Mouse (Mus musculus) embryonic facial prominence, embryonic 14.5 days (tissue): ENCODE measurements around the gene BC005537. TPM values are rescaled to one million over a fixed set of nuclear protein-coding genes. Genes with fewer than 3 reads are reported as not detected.
A peak's percentile ranks its signal among the peaks of the same experiment; 100 is the strongest.
"Not testable (repeated sequence)": the region's sequence is repeated elsewhere in the genome, so short reads cannot be mapped to it uniquely, and the experiment has no call there.

Experiments used
- ATAC-seq: fragments of 200-750 bp; cut with Nextera tagmentation; 2 replicates; pipeline ENCODE4 v1.8.0; 2017; ENCODE audit warnings: low read depth, moderate number of reproducible peaks, moderate TSS enrichment
- DNase-seq: peaks from one replicate; pipeline ENCODE4 v3.0.0-alpha.2; 2015; ENCODE audit warnings: low spot score
- H3K27ac ChIP-seq: fragments of 300-500 bp; sonication (generic); replicated peaks from 2 replicates; pipeline ENCODE4 v1.5.1; 2014; ENCODE audit warnings: low read depth, mild to moderate bottlenecking, low read length, moderate library complexity
- H3K27me3 ChIP-seq: fragments of 300-500 bp; sonication (generic); replicated peaks from 2 replicates; pipeline ENCODE4 v1.6.1; 2014; ENCODE audit warnings: low read length; ENCODE audit not compliant: control insufficient read depth, insufficient read depth
- H3K36me3 ChIP-seq: fragments of 300-500 bp; sonication (generic); 2 replicates; pipeline ENCODE4 v1.6.1; 2014; ENCODE audit warnings: low read length, mixed read lengths; ENCODE audit not compliant: control insufficient read depth, insufficient read depth
- H3K4me1 ChIP-seq: fragments of 300-500 bp; sonication (generic); 2 replicates; pipeline ENCODE4 v1.6.1; 2014; ENCODE audit warnings: antibody characterized with exemption, low read length; ENCODE audit not compliant: control insufficient read depth, insufficient read depth
- H3K4me2 ChIP-seq: fragments of 300-500 bp; sonication (generic); 2 replicates; pipeline ENCODE4 v1.6.1; 2014; ENCODE audit warnings: low read depth, mild to moderate bottlenecking, low read length, moderate library complexity, mixed read lengths
- H3K4me3 ChIP-seq: fragments of 300-500 bp; sonication (generic); 2 replicates; pipeline ENCODE4 v1.5.1; 2014; ENCODE audit warnings: low read depth, mild to moderate bottlenecking, low read length
- H3K9ac ChIP-seq: fragments of 300-500 bp; sonication (generic); 2 replicates; pipeline ENCODE4 v1.6.1; 2014; ENCODE audit warnings: low read depth, mild to moderate bottlenecking, low read length, moderate library complexity, mixed read lengths
- H3K9me3 ChIP-seq: fragments of 300-500 bp; sonication (generic); 2 replicates; pipeline ENCODE4 v1.6.1; 2016; ENCODE audit warnings: low read length; ENCODE audit not compliant: control insufficient read depth
- WGBS: fragments of 180-500 bp; shearing (Covaris S2); extraction: QIAGEN DNeasy Blood & Tissue Kit; methylation state at CpG from one replicate; pipeline ENCODE4 v1.1.7; 2014; 5-methylcytosine and 5-hydroxymethylcytosine counted together
- polyA plus RNA-seq: library from polyadenylated mRNA; unstranded; fragments of >200 nt; fragmentation: Nextera tagmentation; extraction: Ambion mirVana; gene quantifications from 2 replicates; pipeline ENCODE4 v1.2.1, GENCODE M21; 2014

The BC005537 gene
- polyA plus RNA-seq, 1 experiment from 2014 or later: 33.9 TPM

DNA sequence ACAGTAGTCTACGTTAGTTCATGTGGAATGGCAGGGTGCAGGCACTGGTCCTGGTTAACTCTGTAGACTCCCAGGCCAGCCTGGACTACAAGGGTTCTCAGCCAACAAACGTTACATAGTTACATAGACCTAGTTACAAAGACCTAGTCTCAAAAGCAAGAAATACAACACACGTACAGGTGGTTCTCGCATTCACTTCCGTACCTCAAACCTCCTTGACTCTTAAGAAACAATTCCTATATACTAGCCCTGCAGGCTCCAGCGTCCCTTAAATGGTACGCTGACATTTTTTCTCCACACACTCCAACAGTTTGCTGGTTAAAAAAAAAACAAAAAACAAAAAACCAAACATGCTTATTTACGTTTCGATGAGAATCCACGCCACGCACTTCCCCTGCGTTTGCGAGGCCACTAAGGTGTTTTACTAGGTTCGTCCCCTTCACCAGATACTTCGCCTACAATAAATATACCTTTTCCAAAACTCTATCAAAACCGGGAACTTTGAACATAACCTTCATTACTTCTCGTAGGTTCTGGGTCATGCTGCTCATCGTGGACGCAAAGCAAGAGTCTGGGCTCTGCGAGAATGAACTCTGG lies 29.4 kb downstream of the BC005537 start:
- DNase-seq (no peak), ATAC-seq (no peak)
- H3K27me3 ChIP-seq: no peaks in the 10 kb centered on the region
- H3K9ac ChIP-seq: peak overlapping the region; percentile 95
- H3K9me3 ChIP-seq: no peaks in the 10 kb centered on the region
- peaks cover 10% of the 10 kb centered on the region for H3K4me1 ChIP-seq
- H3K27ac ChIP-seq: peak overlapping the region; percentile 59
- H3K4me2 ChIP-seq: peak overlapping the region; percentile 77
- peak overlapping the region; percentile 97 for H3K4me3 ChIP-seq
- WGBS: 2% methylated on average over 20 of the region's 20 CpGs
- H3K36me3 ChIP-seq: no peaks in the 10 kb centered on the region

DNA sequence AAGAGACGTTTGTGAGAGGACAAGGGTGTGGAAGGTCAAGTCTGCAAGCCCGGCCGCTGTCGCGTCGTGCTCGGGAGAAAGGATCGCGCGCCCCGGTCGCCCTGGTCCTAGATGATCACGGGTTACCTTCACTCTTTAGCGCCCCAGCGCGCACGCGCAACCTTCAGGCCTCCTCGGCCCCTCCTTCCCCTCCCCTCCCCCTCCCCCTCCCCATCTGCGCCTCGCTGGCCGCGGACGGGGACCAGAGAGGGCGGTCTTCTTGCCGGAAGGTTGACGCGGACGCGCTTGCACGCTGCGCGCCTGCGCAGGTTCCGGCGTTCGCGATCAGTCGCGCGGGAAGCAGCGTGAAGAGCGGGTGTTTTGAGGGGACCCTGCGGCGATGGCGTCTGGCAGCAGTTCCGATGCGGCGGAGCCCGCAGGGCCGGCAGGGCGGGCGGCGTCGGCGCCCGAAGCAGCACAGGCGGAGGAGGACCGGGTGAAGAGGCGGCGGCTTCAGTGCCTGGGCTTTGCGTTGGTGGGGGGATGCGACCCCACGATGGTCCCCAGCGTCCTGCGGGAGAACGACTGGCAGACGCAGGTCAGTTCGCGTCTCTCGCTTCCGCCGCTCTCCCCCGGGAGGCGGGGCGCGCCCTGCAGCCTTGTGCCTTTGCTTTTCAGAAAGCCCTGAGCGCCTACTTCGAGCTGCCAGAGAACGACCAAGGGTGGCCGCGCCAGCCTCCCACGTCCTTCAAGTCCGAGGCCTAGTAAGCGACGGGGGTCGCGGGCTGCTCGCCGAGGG lies 30.1 kb downstream of the BC005537 start, which contains the start of the genes Acot13 and Tdp2:
TSS of gene Acot13 (minus strand) at position 188 of the 778 bp plus-strand sequence.
TSS of gene Tdp2 (plus strand) at position 327 of the 778 bp plus-strand sequence.
- under 1% methylated on average over 45 of the region's 90 CpGs for WGBS
- H3K9me3 ChIP-seq: no peaks in the 10 kb centered on the region
- ATAC-seq (peak; percentile 97), DNase-seq (peak; percentile 98)
- H3K4me2 ChIP-seq: peak within 1 kb of the TSS; percentile 77
- H3K4me3 ChIP-seq: peak within 1 kb of the TSS; percentile 97
- H3K27me3 ChIP-seq: no peaks in the 10 kb centered on the region
- H3K4me1 ChIP-seq: peaks cover 10% of the 10 kb centered on the region
- peak within 1 kb of the TSS; percentile 95 for H3K9ac ChIP-seq
- H3K36me3 ChIP-seq: 0 out of 2 replicates have a peak, but pooled peaks cover 2% of the 10 kb centered on the region
- peak within 1 kb of the TSS; percentile 92 for H3K27ac ChIP-seq

DNA sequence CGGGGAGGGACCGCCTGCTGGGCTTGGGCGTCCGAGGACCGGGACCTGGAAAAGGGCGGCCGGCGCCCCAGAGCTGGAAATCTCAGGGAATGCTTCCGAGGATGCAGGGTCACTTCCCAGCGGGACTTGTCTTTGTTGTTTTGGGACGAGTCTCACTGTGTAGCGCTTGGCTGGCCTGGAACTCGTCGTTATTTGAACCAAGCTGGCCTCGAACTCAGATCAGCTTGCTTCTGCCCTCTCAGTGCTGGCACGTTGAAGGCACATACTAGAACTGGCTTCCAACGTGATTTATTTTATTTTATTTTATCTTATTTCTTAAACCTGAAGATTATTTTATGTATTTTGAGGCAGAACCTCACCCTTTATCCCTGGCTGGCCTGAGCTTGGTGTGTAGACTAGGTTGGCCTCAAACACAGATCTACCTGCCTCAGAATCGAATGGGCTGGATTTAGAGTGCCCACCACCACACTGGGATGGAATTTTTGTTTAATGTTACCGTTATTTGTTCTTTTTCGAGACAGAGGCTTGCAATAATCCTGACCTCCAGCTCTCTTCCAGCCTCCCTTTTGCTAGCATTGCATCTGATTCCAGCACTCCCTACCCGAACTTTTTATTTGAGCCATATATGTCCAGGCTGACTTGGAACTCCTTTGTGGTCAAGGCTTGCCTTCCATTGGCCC lies 30.8 kb downstream of the BC005537 start:
- 5% methylated on average over 14 of the region's 21 CpGs for WGBS
- ATAC-seq: no peak

GRCm38 (mm10) chr13:24832811-24833155 lies 31.3 kb downstream of the BC005537 start:
- Histone ChIP-seq H3K27me3 (no peaks in the 10 kb centered on the region), H3K36me3 (peaks cover 8% of the 10 kb centered on the region; the same call in 1 of the 2 replicates), H3K4me1 (peaks cover 10% of the 10 kb centered on the region), H3K4me3 (peak overlapping the region; percentile 97), H3K27ac (0 out of 2 replicates have a peak overlapping the region, but pooled peaks have one; percentile 39), H3K4me2 (peak overlapping the region; percentile 77), H3K9ac (peak overlapping the region; percentile 95), H3K9me3 (no peaks in the 10 kb centered on the region)
- 44% methylated on average over 2 of the region's 2 CpGs for WGBS
- no peak for ATAC-seq
- DNase-seq: no peak

More for the DNA sequence above, 30.8 kb downstream of the BC005537 start:
- Histone ChIP-seq H3K36me3 (peaks cover 5% of the 10 kb centered on the region; the same call in 1 of the 2 replicates), H3K27ac (peak overlapping the region; percentile 92), H3K27me3 (no peaks in the 10 kb centered on the region), H3K4me2 (peak overlapping the region; percentile 77), H3K4me3 (peak overlapping the region; percentile 97), H3K4me1 (peaks cover 10% of the 10 kb centered on the region), H3K9me3 (no peaks in the 10 kb centered on the region), H3K9ac (peak overlapping the region; percentile 95)
- no peak for DNase-seq

DNA sequence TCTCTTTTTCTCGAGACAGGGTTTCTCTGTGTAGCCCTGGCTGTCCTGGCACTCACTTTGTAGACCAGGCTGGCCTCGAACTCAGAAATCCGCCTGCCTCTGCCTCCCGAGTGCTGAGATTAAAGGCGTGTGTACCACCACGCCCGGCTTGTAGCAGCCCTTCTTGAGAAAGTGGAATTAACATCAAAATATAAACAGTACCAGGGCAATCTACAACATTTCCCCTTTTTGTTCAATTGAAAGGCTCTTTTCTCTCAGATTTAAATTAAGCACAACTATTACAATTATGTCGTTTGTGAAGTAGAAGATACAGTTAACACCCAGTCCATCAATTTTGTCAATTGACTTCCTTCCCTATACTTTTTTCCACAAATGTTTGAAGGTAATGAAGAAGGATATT lies 36.3 kb downstream of the BC005537 start:
- H3K9me3 ChIP-seq, ATAC-seq, H3K9ac ChIP-seq, H3K4me3 ChIP-seq, H3K27me3 ChIP-seq, H3K27ac ChIP-seq, H3K4me2 ChIP-seq, DNase-seq, H3K4me1 ChIP-seq: not testable (repeated sequence)
- 91% methylated on average over 8 of the region's 8 CpGs for WGBS
- H3K36me3 ChIP-seq: peaks cover 37% of the 10 kb centered on the region

- no peaks in the 10 kb centered on the region for H3K27me3 ChIP-seq
- no peak overlapping the region for H3K4me2 ChIP-seq
- DNase-seq: no peak
- WGBS: 73% methylated on average over 3 of the region's 3 CpGs
- peaks cover 37% of the 10 kb centered on the region for H3K36me3 ChIP-seq
- H3K27ac ChIP-seq: no peak overlapping the region
- no peaks in the 10 kb centered on the region for H3K9me3 ChIP-seq
- no peak for ATAC-seq
- no peak overlapping the region for H3K4me3 ChIP-seq
- H3K4me1 ChIP-seq: peaks cover 3% of the 10 kb centered on the region; the same call in 1 of the 2 replicates
- H3K9ac ChIP-seq: no peak overlapping the region
Observed at GRCm38 (mm10) chr13:24839831-24840230, 38.4 kb downstream of the BC005537 start.

- H3K9ac ChIP-seq: no peak overlapping the region
- H3K27ac ChIP-seq: no peak overlapping the region
- H3K4me1 ChIP-seq: peaks cover 6% of the 10 kb centered on the region; the same call in 1 of the 2 replicates
- no peak overlapping the region for H3K4me3 ChIP-seq
- DNase-seq (no peak), ATAC-seq (no peak)
- no peaks in the 10 kb centered on the region for H3K27me3 ChIP-seq
- peaks cover 34% of the 10 kb centered on the region for H3K36me3 ChIP-seq
- H3K4me2 ChIP-seq: no peak overlapping the region
- H3K9me3 ChIP-seq: no peaks in the 10 kb centered on the region
- WGBS: 76% methylated on average over 3 of the region's 3 CpGs
Observed at GRCm38 (mm10) chr13:24841702-24842101, 40.2 kb downstream of the BC005537 start.
